Mouse (Mus musculus) forebrain, embryonic 10.5 days (tissue): Measurements from ENCODE around the gene Otos. TPM values are rescaled to one million over a fixed set of nuclear protein-coding genes. Genes with fewer than 3 reads are reported as not detected.

Experiments used
- DNase-seq: peaks from one replicate; pipeline ENCODE4 v3.0.0-alpha.2; 2017; ENCODE audit warnings: low spot score; ENCODE audit errors: extremely low spot score
- H3K27ac ChIP-seq: fragments of 300-500 bp; sonication (generic); 2 replicates; pipeline ENCODE4 v1.5.1; 2016; ENCODE audit warnings: mild to moderate bottlenecking
- H3K27me3 ChIP-seq: fragments of 300-500 bp; sonication (generic); 2 replicates; pipeline ENCODE4 v1.6.1; 2016; ENCODE audit warnings: mild to moderate bottlenecking; ENCODE audit not compliant: poor library complexity, severe bottlenecking
- H3K36me3 ChIP-seq: fragments of 300-500 bp; sonication (generic); replicated peaks from 2 replicates; pipeline ENCODE4 v1.6.1; 2016; ENCODE audit warnings: mild to moderate bottlenecking, moderate library complexity
- H3K4me1 ChIP-seq: fragments of 300-500 bp; sonication (generic); 2 replicates; pipeline ENCODE4 v1.6.1; 2016
- H3K4me3 ChIP-seq: fragments of 300-500 bp; sonication (generic); 2 replicates; pipeline ENCODE4 v1.5.1; 2016; ENCODE audit warnings: mild to moderate bottlenecking, moderate library complexity
- H3K9me3 ChIP-seq: fragments of 300-500 bp; sonication (generic); 2 replicates; pipeline ENCODE4 v1.6.1; 2016; ENCODE audit warnings: mild to moderate bottlenecking, moderate library complexity
- WGBS: fragments of 180-500 bp; shearing (Covaris S2); methylation state at CpG from one replicate; pipeline ENCODE4 v1.1.7; 2016; 5-methylcytosine and 5-hydroxymethylcytosine counted together
- polyA plus RNA-seq: library from polyadenylated mRNA; unstranded; fragments of >200 nt; fragmentation: Nextera tagmentation; extraction: Ambion mirVana; gene quantifications from 2 replicates; pipeline ENCODE4 v1.2.1, GENCODE M21; 2016

Otos gene
- polyA plus RNA-seq, 1 experiment from 2014 or later, result 0.25 TPM

- no peaks in the 10 kb centered on the region for H3K27me3 ChIP-seq
- no peaks in the 10 kb centered on the region for H3K36me3 ChIP-seq
- no peaks in the 10 kb centered on the region for H3K9me3 ChIP-seq
- H3K4me1 ChIP-seq, result no peaks in the 10 kb centered on the region
- no peak overlapping the region for H3K4me3 ChIP-seq
- 89% methylated on average over 3 of the region's 3 CpGs for WGBS
- H3K27ac ChIP-seq, result no peak overlapping the region
- no peak for DNase-seq
Measured at GRCm38 (mm10) chr1:92669430-92669829, 20.8 kb upstream of the Otos start.

- 92% methylated on average over 6 of the region's 6 CpGs for WGBS
- no peaks in the 10 kb centered on the region for H3K9me3 ChIP-seq
- H3K36me3 ChIP-seq, result no peaks in the 10 kb centered on the region
- no peaks in the 10 kb centered on the region for H3K4me1 ChIP-seq
- H3K27me3 ChIP-seq, result no peaks in the 10 kb centered on the region
- H3K27ac ChIP-seq, result no peak overlapping the region
- no peak overlapping the region for H3K4me3 ChIP-seq
- no peak for DNase-seq
Measured at GRCm38 (mm10) chr1:92667106-92667505, 18.5 kb upstream of the Otos start.

GRCm38 (mm10) chr1:92659392-92659791 lies 10.8 kb upstream of the Otos start:
- H3K4me3 ChIP-seq, result no peak overlapping the region
- H3K4me1 ChIP-seq, result no peaks in the 10 kb centered on the region
- H3K27ac ChIP-seq, result no peak overlapping the region
- DNase-seq, result no peak
- 76% methylated on average over 5 of the region's 5 CpGs for WGBS
- no peaks in the 10 kb centered on the region for H3K27me3 ChIP-seq
- H3K36me3 ChIP-seq, result no peaks in the 10 kb centered on the region
- H3K9me3 ChIP-seq, result no peaks in the 10 kb centered on the region

GRCm38 (mm10) chr1:92657025-92657820 lies 8.6 kb upstream of the Otos start:
- H3K4me3 ChIP-seq, result no peak overlapping the region
- WGBS, result 86% methylated on average over 11 of the region's 11 CpGs
- no peaks in the 10 kb centered on the region for H3K36me3 ChIP-seq
- no peak overlapping the region for H3K27ac ChIP-seq
- H3K4me1 ChIP-seq, result no peaks in the 10 kb centered on the region; the same call in 1 of the 2 replicates
- H3K9me3 ChIP-seq, result no peaks in the 10 kb centered on the region
- H3K27me3 ChIP-seq, result no peaks in the 10 kb centered on the region
- DNase-seq, result no peak

- Histone ChIP-seq H3K9me3 (no peaks in the 10 kb centered on the region), H3K27ac (no peak overlapping the region), H3K4me1 (peaks cover 13% of the 10 kb centered on the region), H3K4me3 (no peak overlapping the region), H3K27me3 (no peaks in the 10 kb centered on the region), H3K36me3 (no peaks in the 10 kb centered on the region)
- no peak for DNase-seq
- WGBS, result 72% methylated on average over 2 of the region's 2 CpGs
Measured at GRCm38 (mm10) chr1:92654676-92655075, 6.0 kb upstream of the Otos start.

- 94% methylated on average over 3 of the region's 3 CpGs for WGBS
- no peak for DNase-seq
- Histone ChIP-seq H3K27me3 (no peaks in the 10 kb centered on the region), H3K27ac (no peak overlapping the region), H3K4me3 (no peak overlapping the region), H3K4me1 (peaks cover 17% of the 10 kb centered on the region), H3K9me3 (no peaks in the 10 kb centered on the region), H3K36me3 (no peaks in the 10 kb centered on the region)
Measured at GRCm38 (mm10) chr1:92653179-92653578, 4.5 kb upstream of the Otos start.

GRCm38 (mm10) chr1:92651467-92651866 lies 2.8 kb upstream of the Otos start:
- Histone ChIP-seq H3K4me1 (peaks cover 26% of the 10 kb centered on the region), H3K36me3 (no peaks in the 10 kb centered on the region), H3K27ac (peak overlapping the region; percentile 54), H3K4me3 (no peak overlapping the region), H3K27me3 (peaks cover 8% of the 10 kb centered on the region; the same call in 1 of the 2 replicates), H3K9me3 (no peaks in the 10 kb centered on the region)
- 68% methylated on average over 3 of the region's 3 CpGs for WGBS
- DNase-seq, result no peak

- peaks cover 26% of the 10 kb centered on the region for H3K4me1 ChIP-seq
- 58% methylated on average over 10 of the region's 10 CpGs for WGBS
Measured at GRCm38 (mm10) chr1:92648197-92648596, 444 bp downstream of the Otos start.

GRCm38 (mm10) chr1:92647752-92648151 lies 889 bp downstream of the Otos start:
- 0 out of 2 replicates have a peak overlapping the region, but pooled peaks have one; percentile 6 for H3K27ac ChIP-seq
- DNase-seq, result peak; percentile 84
- H3K9me3 ChIP-seq, result no peaks in the 10 kb centered on the region
- no peak overlapping the region for H3K4me3 ChIP-seq
- peaks cover 18% of the 10 kb centered on the region; the same call in 1 of the 2 replicates for H3K27me3 ChIP-seq
- peaks cover 28% of the 10 kb centered on the region for H3K4me1 ChIP-seq
- 7% methylated on average over 8 of the region's 8 CpGs for WGBS
- H3K36me3 ChIP-seq, result no peaks in the 10 kb centered on the region

More at GRCm38 (mm10) chr1:92648197-92648596, 444 bp downstream of the Otos start:
- no peaks in the 10 kb centered on the region for H3K36me3 ChIP-seq
- no peaks in the 10 kb centered on the region for H3K9me3 ChIP-seq
- DNase-seq, result no peak
- H3K4me3 ChIP-seq, result no peak overlapping the region
- H3K27me3 ChIP-seq, result peaks cover 18% of the 10 kb centered on the region; the same call in 1 of the 2 replicates
- no peak overlapping the region for H3K27ac ChIP-seq

- H3K9me3 ChIP-seq, result no peaks in the 10 kb centered on the region
- WGBS, result 82% methylated on average over 4 of the region's 4 CpGs
- no peak for DNase-seq
- no peak overlapping the region for H3K27ac ChIP-seq
- H3K4me3 ChIP-seq, result no peak overlapping the region
- peaks cover 34% of the 10 kb centered on the region for H3K4me1 ChIP-seq
- H3K36me3 ChIP-seq, result no peaks in the 10 kb centered on the region
- peaks cover 18% of the 10 kb centered on the region; the same call in 1 of the 2 replicates for H3K27me3 ChIP-seq
Measured at GRCm38 (mm10) chr1:92647026-92647425, 1.6 kb downstream of the Otos start.

- no peak for DNase-seq
- 84% methylated on average over 7 of the region's 7 CpGs for WGBS
- H3K4me1 ChIP-seq, result peaks cover 32% of the 10 kb centered on the region
Measured at GRCm38 (mm10) chr1:92646601-92647000, 2.0 kb downstream of the Otos start.

GRCm38 (mm10) chr1:92646111-92646510 lies 2.5 kb downstream of the Otos start:
- Histone ChIP-seq H3K27me3 (peaks cover 18% of the 10 kb centered on the region; the same call in 1 of the 2 replicates), H3K9me3 (no peaks in the 10 kb centered on the region), H3K4me1 (peaks cover 29% of the 10 kb centered on the region), H3K4me3 (no peak overlapping the region), H3K27ac (no peak overlapping the region), H3K36me3 (no peaks in the 10 kb centered on the region)
- DNase-seq, result no peak
- WGBS, result 58% methylated on average over 2 of the region's 2 CpGs

More at GRCm38 (mm10) chr1:92646601-92647000, 2.0 kb downstream of the Otos start:
- Histone ChIP-seq H3K27me3 (peaks cover 18% of the 10 kb centered on the region; the same call in 1 of the 2 replicates), H3K4me3 (no peak overlapping the region), H3K9me3 (no peaks in the 10 kb centered on the region), H3K27ac (no peak overlapping the region), H3K36me3 (no peaks in the 10 kb centered on the region)

GRCm38 (mm10) chr1:92644916-92645315 lies 3.7 kb downstream of the Otos start:
- DNase-seq, result no peak
- no peaks in the 10 kb centered on the region for H3K36me3 ChIP-seq
- H3K4me1 ChIP-seq, result peaks cover 38% of the 10 kb centered on the region
- 84% methylated on average over 5 of the region's 5 CpGs for WGBS
- no peak overlapping the region for H3K27ac ChIP-seq
- H3K27me3 ChIP-seq, result peaks cover 18% of the 10 kb centered on the region; the same call in 1 of the 2 replicates
- no peak overlapping the region for H3K4me3 ChIP-seq
- no peaks in the 10 kb centered on the region for H3K9me3 ChIP-seq
